Mouse (Mus musculus): Measurements from ENCODE around the gene Dpp9. TPM values are rescaled to one million over a fixed set of nuclear protein-coding genes. Genes with fewer than 3 reads are reported as not detected.

The Dpp9 gene
- polyA plus RNA-seq, 1 experiment = 5.6 TPM

DNA sequence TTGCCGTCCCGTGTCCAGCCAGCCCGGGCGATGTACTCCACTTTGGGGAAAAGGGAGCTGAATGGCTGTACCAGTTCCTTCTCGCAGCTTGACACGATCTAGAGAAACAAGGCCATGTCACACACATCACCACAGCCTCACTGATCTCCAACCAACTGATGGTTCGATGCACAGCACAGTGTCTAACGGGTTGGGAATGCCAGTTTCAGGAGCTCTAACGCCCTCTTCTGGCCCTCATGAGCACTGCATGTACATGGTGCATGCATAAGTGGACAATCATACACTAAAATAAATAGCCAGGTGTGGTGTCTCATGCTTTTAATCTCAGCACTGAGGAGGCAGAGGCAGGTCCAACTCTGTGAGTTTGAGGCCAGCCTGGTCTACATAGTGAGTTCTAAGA lies 18.1 kb downstream of the Dpp9 start:
- H3K4me1 ChIP-seq (ENCODE audit: control insufficient read depth) = no peaks in the 10 kb centered on the region
- TF ChIP-seq GATA1 (IDR thresholded peaks at IDR 0.05; ENCODE audit: low read length) = no peak
- no peak for TF ChIP-seq TAL1 (IDR thresholded peaks at IDR 0.05; ENCODE audit: low read length)
- no peak overlapping the region for H3K4me3 ChIP-seq (replicated peaks)
- no peaks in the 10 kb centered on the region for H3K27me3 ChIP-seq (ENCODE audit: control insufficient read depth)
- peaks cover 86% of the 10 kb centered on the region for H3K36me3 ChIP-seq (ENCODE audit: control insufficient read depth)
- peaks cover 3% of the 10 kb centered on the region for H3K9me3 ChIP-seq (ENCODE audit: control insufficient read depth, low read length)

DNA sequence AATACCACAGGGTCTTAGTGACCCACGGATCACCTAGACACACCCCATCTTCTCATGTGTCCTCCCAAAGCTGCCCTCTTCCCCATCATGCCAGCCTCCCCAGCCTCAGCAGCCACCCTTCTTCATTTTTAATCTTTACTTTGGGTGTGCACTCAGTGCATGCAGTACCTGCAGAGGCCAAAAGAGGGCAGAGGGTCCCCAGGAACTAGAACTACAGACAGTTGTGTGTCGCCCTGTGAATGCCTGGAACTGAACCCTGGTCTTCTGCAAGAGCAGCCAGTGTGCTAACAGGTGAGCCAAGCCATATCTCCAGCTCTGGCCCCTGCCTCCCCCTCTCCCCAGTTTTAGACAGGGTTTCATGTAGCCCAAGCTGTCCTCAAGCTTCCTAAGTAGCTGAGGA lies 21.8 kb downstream of the Dpp9 start:
- H3K4me1 ChIP-seq (ENCODE audit: control insufficient read depth) = no peaks in the 10 kb centered on the region
- no peak overlapping the region for H3K4me3 ChIP-seq (replicated peaks)
- TF ChIP-seq GATA1 (IDR thresholded peaks at IDR 0.05; ENCODE audit: low read length) (no peak), TAL1 (IDR thresholded peaks at IDR 0.05; ENCODE audit: low read length) (no peak)
- peaks cover 3% of the 10 kb centered on the region for H3K9me3 ChIP-seq (ENCODE audit: control insufficient read depth, low read length)
- peaks cover 78% of the 10 kb centered on the region for H3K36me3 ChIP-seq (ENCODE audit: control insufficient read depth)
- no peaks in the 10 kb centered on the region for H3K27me3 ChIP-seq (ENCODE audit: control insufficient read depth)

DNA sequence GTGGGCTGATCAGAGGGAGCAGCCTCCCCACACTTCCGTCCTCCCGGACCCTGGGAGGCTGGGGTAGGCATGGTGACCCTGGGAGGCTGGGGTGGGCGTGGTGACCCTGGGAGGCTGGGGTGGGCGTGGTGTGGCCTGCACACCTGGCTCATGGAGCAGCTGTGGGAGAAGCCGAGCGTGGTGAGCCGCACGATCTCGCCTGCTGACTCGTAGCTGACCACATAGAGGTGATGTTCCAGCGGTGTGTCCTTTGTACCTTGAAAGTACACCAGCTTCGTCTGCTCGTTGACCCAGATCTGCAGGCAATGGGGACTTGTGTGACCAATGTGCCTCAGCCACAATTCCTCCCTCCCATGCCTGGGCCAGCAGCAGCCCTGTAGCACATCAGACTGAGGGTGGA lies 23.9 kb downstream of the Dpp9 start:
- H3K4me3 ChIP-seq (replicated peaks) = no peak overlapping the region
- TF ChIP-seq GATA1 (IDR thresholded peaks at IDR 0.05; ENCODE audit: low read length) (no peak), TAL1 (IDR thresholded peaks at IDR 0.05; ENCODE audit: low read length) (no peak)
- peaks cover 86% of the 10 kb centered on the region for H3K36me3 ChIP-seq (ENCODE audit: control insufficient read depth)

DNA sequence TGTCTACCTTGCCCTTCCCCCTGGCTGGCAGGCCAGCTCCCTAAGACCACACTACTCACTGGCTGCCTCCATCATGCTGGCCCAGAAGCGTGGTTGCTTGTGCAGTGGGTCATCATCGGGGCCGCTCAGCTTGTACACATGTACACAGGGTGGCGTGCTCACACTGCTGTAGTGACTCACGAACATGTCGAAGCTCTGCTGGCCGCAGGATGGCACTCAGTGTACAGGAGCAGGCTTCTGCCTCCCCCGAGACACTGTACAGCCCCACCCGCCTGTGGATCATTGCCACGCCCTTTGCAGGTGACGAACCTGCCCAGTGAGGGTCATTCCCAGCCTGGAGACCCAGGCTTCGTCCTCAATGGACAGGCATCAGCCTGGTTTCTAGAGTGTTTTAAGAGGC lies 24.3 kb downstream of the Dpp9 start:
- Histone ChIP-seq H3K36me3 (ENCODE audit: control insufficient read depth) (peaks cover 89% of the 10 kb centered on the region), H3K4me3 (replicated peaks) (no peak overlapping the region), H3K9me3 (ENCODE audit: control insufficient read depth, low read length) (peaks cover 3% of the 10 kb centered on the region), H3K4me1 (ENCODE audit: control insufficient read depth) (no peaks in the 10 kb centered on the region), H3K27me3 (ENCODE audit: control insufficient read depth) (no peaks in the 10 kb centered on the region)
- no peak for TF ChIP-seq TAL1 (IDR thresholded peaks at IDR 0.05; ENCODE audit: low read length)

More for the DNA sequence above, 23.9 kb downstream of the Dpp9 start:
- H3K9me3 ChIP-seq (ENCODE audit: control insufficient read depth, low read length) = peaks cover 3% of the 10 kb centered on the region
- H3K4me1 ChIP-seq (ENCODE audit: control insufficient read depth) = no peaks in the 10 kb centered on the region
- H3K27me3 ChIP-seq (ENCODE audit: control insufficient read depth) = no peaks in the 10 kb centered on the region

DNA sequence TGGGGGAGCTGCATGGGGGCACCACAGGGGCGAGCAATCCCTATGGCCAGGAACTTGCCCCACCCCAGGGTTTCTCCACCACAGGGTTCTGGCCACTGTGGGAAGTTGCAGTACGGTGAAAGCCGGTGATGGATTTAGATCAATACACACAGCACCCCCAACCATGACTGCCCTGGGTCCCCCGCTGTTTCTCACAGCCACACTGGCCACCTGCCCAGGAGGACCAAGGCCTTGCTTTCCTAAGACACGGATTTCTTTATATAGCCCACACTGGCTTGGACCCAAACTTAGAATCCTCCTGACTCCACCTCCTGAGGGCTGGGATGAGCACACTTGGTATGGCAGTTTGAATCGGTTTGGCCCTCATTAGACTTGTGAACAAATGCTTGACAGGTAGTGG lies 27.4 kb downstream of the Dpp9 start:
- TF ChIP-seq TAL1 (IDR thresholded peaks at IDR 0.05; ENCODE audit: low read length) = no peak
- Histone ChIP-seq H3K9me3 (ENCODE audit: control insufficient read depth, low read length) (no peaks in the 10 kb centered on the region), H3K4me3 (replicated peaks) (no peak overlapping the region), H3K4me1 (ENCODE audit: control insufficient read depth) (no peaks in the 10 kb centered on the region), H3K27me3 (ENCODE audit: control insufficient read depth) (no peaks in the 10 kb centered on the region), H3K36me3 (ENCODE audit: control insufficient read depth) (peaks cover 85% of the 10 kb centered on the region)

- no peaks in the 10 kb centered on the region for H3K27me3 ChIP-seq (ENCODE audit: control insufficient read depth)
- H3K36me3 ChIP-seq (ENCODE audit: control insufficient read depth) = peaks cover 61% of the 10 kb centered on the region
- H3K4me3 ChIP-seq (replicated peaks) = no peak overlapping the region
- H3K9me3 ChIP-seq (ENCODE audit: control insufficient read depth, low read length) = no peaks in the 10 kb centered on the region
- peaks cover 39% of the 10 kb centered on the region for H3K4me1 ChIP-seq (ENCODE audit: control insufficient read depth)
- no peak for TF ChIP-seq TAL1 (IDR thresholded peaks at IDR 0.05; ENCODE audit: low read length)
Measured at GRCm38 (mm10) chr17:56185281-56186141, 33.2 kb downstream of the Dpp9 start.

DNA sequence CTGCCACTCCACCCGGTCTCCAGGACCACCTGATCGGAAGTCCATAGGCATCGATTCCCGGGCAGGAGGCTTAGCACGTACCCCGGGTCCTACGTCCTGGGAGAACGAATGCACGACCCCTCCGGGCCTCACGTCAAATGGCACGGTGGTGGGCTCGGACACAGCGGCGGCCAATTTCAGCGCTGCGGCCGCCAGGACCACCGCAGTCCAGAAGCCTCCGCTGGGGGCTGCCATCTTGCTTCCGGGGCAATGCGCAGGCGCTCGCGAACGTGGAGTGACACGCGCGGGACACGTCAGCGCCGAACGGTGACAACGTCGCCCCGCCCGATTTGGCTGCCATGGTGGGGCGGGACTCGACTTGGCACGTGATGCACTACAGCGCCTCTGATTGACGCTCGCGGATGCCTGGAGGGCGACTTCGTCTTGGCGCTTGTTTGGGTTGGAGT lies 35.0 kb downstream of the Dpp9 start, which contains the start of gene Mydgf:
Gene Mydgf (minus strand): TSS at position 263 of the 446 bp plus-strand sequence.
- H3K36me3 ChIP-seq (ENCODE audit: control insufficient read depth) = peaks cover 61% of the 10 kb centered on the region
- TF ChIP-seq TAL1 (IDR thresholded peaks at IDR 0.05; ENCODE audit: low read length) = no peak
- peaks cover 39% of the 10 kb centered on the region for H3K4me1 ChIP-seq (ENCODE audit: control insufficient read depth)
- no peaks in the 10 kb centered on the region for H3K9me3 ChIP-seq (ENCODE audit: control insufficient read depth, low read length)
- H3K27me3 ChIP-seq (ENCODE audit: control insufficient read depth) = no peaks in the 10 kb centered on the region
- H3K4me3 ChIP-seq (replicated peaks) = peak within 1 kb of the TSS; percentile 79

- Histone ChIP-seq H3K9me3 (ENCODE audit: control insufficient read depth, low read length) (no peaks in the 10 kb centered on the region), H3K4me1 (ENCODE audit: control insufficient read depth) (peaks cover 39% of the 10 kb centered on the region), H3K27me3 (ENCODE audit: control insufficient read depth) (no peaks in the 10 kb centered on the region), H3K4me3 (replicated peaks) (peak overlapping the region; percentile 79), H3K36me3 (ENCODE audit: control insufficient read depth) (peaks cover 61% of the 10 kb centered on the region)
- TF ChIP-seq GATA1 (IDR thresholded peaks at IDR 0.05; ENCODE audit: low read length) (no peak), TAL1 (IDR thresholded peaks at IDR 0.05; ENCODE audit: low read length) (no peak)
Measured at GRCm38 (mm10) chr17:56182975-56183657, 35.6 kb downstream of the Dpp9 start.

GRCm38 (mm10) chr17:56175416-56175815 lies 43.3 kb downstream of the Dpp9 start:
- Histone ChIP-seq H3K27me3 (ENCODE audit: control insufficient read depth) (no peaks in the 10 kb centered on the region), H3K4me1 (ENCODE audit: control insufficient read depth) (no peaks in the 10 kb centered on the region; the same call in 1 of the 2 replicates), H3K4me3 (replicated peaks) (no peak overlapping the region), H3K9me3 (ENCODE audit: control insufficient read depth, low read length) (no peaks in the 10 kb centered on the region), H3K36me3 (ENCODE audit: control insufficient read depth) (peaks cover 49% of the 10 kb centered on the region)
- TF ChIP-seq GATA1 (IDR thresholded peaks at IDR 0.05; ENCODE audit: low read length) (no peak), TAL1 (IDR thresholded peaks at IDR 0.05; ENCODE audit: low read length) (no peak)

Measured in erythroblast, embryonic 14.5 days (primary cell).